Mouse (Mus musculus) embryo, embryonic 10.5 days (tissue): ENCODE results near the gene Gpr27.

ENCODE experiments used
- DNase-seq: peaks from one replicate; pipeline ENCODE4 v3.0.0-alpha.2; 2015; ENCODE audit warnings: low spot score

Gpr27 gene

DNA sequence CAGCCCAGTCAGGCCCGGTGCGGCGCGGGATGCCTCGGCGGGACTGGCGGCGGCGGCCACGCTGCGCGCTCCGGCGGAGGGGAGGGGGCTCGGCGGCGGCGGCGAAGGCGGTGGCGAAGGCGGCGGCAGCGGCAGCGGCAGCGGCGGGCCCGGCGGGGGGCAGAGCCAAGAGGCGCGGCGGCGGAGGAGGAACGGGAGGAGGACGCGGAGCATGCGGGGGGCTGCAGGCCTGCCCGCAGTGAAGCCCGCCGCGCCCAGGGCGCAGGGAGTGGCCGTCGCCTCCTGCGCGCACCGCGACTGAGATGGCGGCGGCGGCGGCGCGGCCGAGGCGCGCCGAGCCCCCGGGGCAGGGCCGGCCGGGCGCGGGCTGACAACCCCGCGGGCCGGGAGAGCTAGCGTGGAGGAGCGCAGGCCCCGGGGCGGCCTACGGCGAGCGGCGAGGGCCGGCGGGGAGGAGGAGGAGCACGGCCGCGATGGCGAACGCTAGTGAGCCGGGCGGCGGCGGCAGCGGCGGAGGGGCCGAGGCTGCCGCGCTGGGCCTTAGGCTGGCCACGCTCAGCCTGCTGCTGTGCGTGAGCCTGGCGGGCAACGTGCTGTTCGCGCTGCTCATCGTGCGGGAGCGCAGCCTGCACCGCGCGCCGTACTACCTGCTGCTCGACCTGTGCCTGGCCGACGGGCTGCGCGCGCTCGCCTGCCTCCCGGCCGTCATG is at the start of gene Gpr27:
Gene Gpr27 (plus strand): TSS at position 474 of the 710 bp plus-strand sequence.
- DNase-seq, result peak; percentile 55

DNA sequence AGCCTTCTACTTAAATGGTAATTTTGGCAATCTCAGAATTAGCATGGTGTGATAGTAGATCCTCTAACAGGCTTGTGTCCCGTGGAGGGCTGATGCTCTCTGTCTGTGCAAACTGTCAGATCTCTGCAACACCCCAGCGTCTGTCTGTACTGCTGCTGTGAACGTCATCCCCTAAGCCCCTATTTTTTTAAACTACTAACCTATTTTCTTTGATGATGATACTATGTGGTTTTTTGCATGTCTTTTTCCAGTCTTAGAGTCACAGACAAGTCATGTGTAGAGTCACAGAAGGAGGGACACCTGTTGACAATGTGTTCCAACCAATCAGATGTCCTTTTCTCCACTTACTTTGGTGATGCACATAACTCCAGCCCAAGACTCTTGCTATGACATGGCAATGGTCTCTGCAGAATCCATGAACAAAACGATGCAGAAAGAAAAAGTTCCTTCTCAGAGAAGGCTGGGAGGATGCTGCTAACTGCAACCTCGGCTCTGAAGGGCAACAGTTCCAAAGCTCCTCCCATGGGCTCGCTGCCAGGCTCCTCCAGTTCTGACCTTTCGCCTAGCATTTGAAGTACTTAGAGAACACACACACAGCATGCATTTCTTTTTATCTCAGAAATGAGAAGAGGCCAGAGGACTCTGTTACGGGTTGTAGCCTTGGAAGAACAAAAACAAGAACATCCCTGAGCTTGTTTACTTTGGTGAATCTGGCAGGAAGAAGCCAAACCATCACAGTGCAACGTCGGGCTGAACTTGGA is 48.9 kb upstream of the Gpr27 start:
- no peak for DNase-seq

DNA sequence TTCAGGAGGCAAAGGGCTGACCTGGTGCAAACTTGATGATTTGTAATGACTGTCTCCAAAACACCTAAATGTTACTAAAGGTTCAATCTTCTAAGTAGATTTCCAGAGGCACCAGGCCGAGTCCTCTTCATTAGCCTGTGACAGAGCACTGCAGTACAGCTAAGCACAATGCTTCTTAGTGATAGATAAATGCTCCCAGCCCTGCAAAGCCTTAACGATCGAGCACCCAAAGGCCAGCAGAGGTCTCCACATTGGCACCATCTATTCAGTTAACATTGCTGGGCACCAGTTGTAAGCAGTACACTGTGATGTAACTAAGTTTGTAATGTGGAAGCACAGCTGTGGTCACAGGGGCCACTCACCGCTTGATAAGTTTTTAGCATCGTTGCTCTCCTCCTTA is 48.1 kb upstream of the Gpr27 start:
- DNase-seq, result no peak

DNA sequence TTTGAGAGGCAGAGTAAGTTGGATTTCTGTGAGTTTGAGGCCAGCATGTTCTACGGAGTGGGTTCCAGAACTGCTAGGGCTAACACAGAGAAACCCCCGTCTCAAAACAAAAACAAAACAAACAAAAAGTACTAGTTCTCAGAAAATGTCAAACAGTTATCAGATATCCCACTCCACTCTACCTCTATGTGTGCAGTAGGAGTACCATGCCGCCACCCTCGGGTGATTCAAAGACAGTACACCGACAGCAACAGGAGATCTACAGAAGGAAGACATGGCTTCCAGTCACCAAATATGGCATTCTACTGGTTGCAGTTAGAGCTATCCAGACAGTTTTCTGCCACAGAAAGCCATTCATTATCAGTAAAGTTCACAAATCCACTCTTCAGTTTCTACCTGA is 47.6 kb upstream of the Gpr27 start:
- DNase-seq, result no peak

DNA sequence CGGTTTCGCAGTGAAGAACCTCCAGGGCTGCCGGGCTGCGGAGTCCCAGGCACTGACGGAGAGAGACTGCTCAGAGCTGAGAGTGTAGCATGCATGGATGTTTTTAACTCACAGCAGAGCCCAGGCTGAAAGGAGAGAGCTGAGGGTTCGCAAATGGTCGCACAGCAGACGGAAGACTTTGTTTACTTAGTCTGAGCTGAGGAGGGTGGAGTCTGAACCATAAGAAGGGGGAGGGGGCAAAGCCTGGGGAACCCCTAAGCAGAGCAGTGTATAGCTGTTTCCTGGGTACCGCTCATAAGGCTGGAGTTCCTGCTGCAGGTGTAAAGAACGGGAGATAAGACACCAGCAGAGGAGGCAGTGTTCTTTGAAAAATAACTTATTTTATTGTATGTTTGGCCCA is 46.1 kb upstream of the Gpr27 start:
- no peak for DNase-seq

DNA sequence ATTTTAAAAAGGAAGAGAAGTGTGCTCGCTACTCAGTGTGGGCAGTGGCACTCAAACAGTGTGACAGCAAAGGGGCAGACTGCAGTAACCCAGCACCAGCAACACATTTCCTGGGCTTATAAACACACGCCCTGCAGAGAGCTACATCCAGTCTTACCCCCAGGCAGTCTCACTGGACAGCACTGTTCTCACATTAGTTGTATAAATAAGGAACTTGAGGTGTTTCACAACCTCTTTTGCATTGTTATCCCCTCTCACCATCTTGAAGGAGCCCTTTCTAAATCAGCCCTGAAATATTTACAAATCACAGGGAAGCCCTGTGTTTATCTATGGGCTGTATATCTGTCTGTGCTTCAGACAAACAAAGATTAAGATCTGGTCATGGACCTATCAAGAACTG is 43.2 kb upstream of the Gpr27 start:
- DNase-seq, result no peak

DNA sequence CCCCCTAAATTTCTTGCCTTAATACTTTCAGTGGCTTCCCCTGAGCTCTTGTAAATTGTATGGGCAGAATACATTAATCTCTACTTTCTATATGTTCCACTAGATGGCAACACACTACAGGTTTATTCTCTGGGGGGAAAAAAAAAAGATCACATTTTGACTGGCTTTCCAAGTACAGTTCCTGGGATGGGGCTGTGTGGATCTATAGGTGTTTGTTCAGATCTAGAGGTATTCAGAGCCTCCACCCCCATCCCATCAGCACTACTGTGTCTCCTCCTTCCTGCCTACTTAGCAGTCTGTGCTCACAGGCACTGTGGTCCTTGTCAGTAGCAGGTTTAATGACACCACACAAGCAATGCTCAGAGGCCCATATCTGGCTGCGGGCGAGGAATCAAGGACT is 40.1 kb upstream of the Gpr27 start:
- peak; percentile 43 for DNase-seq

DNA sequence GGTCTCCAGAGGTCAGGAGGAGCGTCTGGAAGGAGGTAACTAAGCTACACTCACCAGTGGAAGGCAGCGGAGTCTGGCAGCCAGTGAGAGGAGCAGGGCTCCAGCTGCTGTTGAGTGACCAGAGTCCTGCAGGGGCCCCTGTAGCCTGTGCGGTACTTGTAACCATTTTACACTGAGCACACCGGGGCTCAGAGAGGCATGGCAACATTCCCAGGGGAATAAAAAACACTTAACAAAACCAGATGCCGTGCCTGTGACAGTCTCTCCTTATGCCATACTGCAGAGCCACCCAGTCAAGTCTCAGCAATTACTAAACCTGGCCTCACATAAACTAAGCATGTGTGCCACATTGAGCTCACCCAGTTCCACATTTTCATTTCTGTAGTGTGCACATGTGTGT is 38.1 kb upstream of the Gpr27 start:
- DNase-seq, result no peak

DNA sequence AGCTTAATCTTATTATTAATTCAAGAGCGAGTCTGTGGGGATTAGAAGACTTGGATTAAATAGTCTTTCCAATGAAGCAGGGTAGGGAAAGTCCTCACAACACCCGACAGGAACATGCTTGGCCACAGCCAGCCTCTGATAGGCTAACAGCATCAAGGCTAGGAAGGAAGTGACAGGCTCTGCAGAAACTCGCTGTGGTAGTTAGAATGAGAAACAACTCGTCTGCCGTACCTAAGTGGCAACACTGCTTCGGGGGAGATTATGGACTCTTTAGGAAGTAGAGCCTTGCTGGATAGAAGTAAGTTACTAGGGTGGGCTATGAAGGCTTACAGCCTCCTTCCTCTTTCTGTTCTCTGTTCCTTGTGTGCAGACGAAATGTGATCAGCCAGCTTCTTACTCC is 37.0 kb upstream of the Gpr27 start:
- no peak for DNase-seq

DNA sequence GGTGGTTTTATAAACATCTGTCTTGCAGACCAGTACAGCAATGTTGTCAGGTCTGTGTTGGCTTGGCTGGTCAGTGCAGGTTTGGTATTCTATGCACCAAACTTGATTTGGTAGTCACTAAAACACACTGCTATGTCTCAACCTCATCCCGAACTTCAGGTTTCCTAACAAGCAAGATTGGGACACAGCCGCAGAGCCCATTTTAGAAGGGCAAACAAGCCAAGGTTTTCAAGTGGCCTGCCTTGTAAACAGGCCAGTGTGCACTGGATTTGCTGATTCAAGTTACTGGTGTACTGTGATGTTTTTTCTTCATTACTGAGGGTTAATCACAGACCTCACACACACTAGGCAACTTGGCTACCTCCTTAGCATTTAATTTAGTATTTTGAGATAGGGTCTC is 36.4 kb upstream of the Gpr27 start:
- DNase-seq, result no peak

DNA sequence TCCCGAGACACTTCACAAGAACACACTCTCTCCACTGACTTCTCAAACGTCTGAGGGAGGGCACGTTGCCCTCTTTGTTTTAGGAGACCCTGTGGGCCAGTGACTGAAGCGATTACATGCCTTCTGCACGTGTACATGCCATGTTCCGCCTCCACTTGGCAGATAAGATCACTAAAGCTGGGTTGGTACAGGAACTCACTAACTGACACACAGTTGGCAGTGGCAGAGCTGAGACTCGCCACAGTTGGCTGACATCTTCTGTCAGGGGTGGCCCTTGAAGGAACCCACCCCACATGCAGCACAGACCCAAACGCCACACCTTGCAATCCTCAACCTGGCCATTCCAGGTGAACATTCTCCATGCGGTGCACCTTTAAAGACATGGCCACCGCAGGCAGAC is 33.9 kb upstream of the Gpr27 start:
- DNase-seq, result no peak

DNA sequence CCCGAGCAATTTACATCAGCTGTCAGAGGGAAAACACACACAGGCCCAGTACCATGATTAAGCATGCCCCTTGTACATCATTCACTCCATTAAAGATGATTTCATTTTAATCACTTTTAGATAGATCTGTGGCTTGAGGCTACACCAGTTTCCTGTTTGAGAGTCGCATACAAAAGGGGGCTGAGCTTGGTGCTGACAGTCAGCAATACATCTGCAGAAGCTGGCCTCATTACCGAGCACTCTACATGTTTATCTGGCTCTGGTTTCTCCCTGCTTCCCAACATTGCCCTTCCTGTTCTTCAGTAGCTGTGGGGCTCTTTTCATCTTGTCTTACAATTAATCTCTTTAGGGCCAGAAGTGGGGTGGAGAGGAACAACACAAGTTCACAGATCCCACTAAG is 32.0 kb upstream of the Gpr27 start:
- no peak for DNase-seq

DNA sequence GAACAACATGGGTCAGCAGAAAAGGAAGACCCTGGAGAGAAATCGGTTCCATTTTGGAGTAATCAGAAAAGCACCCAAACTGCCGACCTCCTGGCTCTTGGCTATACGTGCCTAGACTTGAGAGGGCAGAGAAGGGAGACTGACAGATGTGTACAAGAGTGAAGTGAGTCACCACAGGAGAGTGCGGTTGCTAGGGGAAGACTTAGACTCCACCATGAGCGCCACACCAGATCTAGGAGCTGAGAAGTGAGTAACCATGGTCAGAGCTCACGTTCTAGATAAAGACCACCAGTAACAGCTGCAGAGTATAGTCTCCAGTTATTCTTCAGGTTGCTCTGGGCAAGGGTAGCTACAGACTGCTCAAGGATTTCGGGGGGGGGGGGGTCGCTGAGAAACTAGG is 29.2 kb upstream of the Gpr27 start:
- DNase-seq, result no peak

DNA sequence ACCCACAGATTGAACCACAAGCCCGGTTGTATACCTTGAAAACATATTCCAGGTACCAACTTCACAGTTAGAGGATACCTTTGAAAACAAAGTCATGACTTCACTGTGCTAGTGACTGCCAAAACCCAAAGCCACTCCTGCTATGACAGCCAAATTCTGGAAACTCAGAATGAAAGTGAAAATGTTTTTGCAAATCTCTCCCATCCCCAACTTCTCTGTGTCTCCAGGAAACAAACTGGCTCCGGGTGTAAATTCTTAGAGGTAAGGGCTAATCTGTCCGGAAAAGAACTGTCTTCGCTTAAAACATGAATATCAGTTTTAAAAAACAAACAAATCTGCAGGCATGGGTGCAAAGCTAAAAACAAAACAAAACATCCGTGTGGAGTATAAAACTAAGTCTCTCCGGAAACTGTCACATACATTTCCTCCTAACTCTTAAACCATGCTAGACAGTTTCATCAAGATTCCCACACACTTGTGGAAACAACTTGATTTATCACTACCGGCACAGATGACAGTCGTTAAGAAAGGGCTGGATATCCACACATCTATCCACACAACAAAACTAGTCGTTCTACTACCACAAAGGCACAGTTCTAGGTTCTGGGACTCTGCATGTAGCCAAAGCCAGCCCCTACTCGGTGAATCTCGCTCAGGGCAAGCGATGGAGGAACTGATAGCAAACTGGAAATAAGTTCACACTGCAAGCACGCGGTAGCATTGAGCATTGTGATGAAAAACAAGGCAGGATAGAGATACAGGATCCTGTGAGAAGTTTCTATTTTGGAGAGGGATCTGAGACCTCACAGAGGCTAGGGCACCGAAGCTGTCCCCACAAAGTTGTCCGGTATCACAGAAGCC is 26.8 kb upstream of the Gpr27 start:
- peak; percentile 59 for DNase-seq

DNA sequence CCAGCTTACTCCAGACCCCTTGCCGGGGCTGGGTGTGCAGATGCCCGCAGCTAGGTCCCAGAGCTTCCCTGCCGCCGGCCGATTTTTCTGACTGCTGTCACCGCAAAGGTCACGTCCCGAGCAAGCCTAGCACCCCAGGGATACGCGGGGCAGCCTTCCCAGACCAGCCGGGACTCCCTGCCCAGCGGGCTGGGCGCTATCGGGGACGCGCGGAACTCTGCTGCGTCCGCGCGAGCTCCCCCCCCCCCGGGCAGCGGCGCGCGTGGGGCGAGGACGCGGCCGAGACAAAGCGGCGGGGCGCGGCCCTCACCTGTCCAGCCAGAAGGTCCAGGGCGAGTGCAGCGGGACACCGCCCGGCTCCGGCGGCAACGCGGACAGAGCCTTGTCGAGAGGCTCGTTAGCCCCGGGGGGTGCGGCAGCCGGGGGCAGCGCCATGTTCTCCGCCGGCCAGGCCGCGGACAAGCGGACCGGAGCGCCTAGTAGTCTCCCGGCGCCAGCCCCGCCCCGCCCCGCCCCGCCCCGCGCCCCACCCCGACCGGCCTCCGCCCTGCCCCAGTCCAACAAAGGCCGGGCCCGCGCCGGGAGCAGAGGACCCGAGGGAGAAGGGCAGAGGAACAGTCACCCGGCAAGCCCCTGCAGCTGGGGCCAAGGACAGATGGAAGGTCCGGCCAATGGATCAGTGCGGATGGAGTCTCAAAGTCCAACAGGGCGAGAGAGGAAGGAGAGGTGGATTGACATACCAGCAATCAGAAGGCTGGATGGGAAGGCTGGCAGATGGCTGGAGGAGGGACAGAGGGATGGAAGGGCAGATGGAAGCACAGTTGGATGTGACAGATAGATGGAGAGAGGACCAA is 25.9 kb upstream of the Gpr27 start, which contains the start of the genes Eif4e3 and Gm20696:
Gene Eif4e3 (minus strand): TSS at position 454 of the 854 bp plus-strand sequence.
Gene Gm20696 (minus strand): TSS at position 480 of the 854 bp plus-strand sequence.
- peak; percentile 75 for DNase-seq

DNA sequence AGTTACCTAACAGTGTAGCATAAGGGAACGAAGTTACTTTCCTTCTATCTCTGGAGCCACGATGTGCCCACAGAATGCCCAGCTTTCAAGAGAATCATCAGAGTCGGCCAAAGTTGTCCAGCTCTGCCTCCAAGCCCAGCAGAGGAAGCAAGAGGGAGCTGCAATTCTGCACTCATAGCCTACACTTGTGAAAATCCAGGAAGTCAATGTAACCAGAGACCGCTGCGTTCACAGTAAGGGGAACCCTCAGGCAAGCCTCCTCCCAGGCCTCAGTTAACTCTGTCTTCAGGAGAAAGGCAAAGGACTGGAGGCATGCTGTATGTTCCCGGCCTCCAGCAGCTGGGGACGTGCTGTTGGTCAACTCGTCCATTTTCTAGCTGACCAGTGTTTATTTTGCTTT is 25.2 kb upstream of the Gpr27 start:
- DNase-seq, result peak; percentile 60

DNA sequence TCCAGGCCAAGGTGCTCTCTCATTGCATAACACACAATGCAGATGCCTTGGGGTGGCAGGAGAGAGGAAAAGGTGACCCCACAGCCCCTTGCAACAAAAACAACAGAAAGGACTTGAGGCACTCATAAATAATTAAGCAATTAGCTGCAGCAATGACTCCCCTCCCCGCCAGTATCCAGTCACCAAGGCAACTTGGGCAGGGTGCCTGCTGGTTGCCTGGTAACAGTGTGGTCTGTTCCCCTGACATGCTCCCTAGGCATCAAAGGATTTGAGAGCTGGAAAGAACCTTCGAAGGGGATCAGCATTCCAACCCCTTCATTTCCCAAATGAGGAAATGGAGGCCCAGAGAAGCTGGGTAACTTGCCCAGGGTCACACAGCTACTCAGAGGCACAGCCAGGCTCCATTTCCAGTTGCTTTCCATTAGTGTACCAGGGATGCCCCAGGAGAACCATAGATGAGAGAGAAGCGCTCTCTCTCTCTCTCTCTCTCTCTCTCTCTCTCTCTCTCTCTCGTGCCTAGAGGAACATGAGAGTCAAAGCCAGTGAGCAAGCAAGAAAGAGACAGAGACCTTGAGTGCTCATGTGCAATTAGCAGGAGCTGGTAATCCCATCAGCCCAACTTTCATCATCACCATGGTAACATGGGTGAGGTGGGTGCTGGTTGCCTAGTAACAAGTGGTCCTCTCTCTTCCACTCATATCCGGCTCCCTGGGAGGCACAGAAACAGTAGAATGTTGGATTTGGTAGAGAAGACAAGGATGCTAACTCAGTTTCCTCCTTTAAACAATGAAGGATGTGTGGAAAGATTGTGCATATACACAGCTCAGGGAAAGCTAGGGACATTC is 22.8 kb upstream of the Gpr27 start:
- peak; percentile 64 for DNase-seq

DNA sequence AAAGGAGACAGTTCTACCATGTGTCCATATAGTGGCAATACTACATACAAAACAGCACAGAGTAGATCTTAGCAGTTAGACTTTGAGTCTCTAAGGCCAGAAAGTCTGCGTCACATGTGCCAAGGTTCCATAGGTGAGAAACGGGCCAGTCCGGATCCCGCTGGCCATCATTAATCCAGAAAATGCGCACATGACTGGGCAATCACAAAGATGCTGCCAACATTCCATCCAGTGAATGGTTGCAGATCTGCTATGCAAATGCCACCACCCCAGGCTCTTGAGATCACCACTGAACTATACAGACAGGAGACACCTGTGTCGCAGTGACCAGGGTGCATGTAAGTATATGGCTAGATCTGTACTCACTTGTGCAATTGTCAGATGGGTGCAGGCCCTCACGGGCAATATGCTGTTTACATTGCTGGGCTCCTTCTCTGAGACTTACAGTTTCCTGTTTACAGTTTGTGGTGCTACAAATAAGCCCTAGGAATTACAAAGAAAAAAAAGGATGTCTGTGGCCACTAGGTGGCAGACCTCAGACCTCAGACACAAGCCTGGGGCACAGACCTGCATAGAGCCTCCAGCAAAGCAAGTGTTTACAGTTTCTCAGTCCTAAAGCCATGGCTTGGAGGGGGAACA is 21.9 kb upstream of the Gpr27 start:
- peak; percentile 79 for DNase-seq

DNA sequence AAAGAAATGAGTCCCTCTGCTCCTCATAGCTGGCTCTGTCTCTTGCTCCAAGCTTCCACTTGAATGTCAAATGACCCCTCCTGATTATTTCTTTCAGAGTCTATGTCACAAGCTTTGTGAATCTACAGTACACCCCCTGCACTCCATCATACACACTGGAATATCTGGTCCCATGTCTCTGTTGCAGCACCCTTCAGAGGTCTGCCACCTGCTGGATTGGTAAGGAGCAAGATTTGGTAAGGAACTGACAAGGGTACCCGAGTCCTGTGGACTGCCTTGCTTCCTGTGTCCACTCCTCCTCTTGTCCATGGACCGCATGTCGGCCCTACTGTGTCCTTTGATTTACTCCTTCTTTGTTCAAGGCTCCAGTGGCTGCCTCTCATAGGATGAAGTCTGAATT is 20.7 kb upstream of the Gpr27 start:
- no peak for DNase-seq

DNA sequence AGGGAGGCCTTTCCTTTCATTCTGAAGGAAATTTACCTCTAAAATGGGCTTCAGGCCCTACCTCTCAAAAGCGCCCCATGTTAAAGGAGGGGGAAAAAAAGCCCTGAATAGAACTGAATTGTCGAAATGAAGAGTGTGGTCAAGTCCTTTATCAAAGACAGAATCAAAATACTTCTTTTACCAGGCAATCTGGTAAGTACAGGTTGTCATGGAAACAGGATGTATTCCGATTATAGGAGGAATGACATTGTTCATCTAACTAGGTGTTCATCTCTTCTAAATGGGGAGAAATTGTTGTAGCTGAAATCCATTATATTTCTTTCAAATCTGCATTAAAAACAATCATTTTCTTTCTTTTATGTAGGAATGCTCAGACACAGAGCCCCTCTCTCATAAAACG is 18.0 kb upstream of the Gpr27 start:
- no peak for DNase-seq
